Mouse (Mus musculus): ENCODE data around the gene Ptprn2. TPM values are rescaled to one million over a fixed set of nuclear protein-coding genes. Genes with fewer than 3 reads are reported as not detected.

Gene Ptprn2
- polyA plus RNA-seq, 1 experiment from 2014 or later: 0.07 TPM

- Histone ChIP-seq H3K9ac (ENCODE audit: low read length) (no peak overlapping the region), H3K4me2 (ENCODE audit: low read depth, low read length) (no peak overlapping the region), H3K4me1 (ENCODE audit: control insufficient read depth, insufficient read depth, low read length) (no peaks in the 10 kb centered on the region), H3K4me3 (ENCODE audit: low read length) (no peak overlapping the region), H3K36me3 (ENCODE audit: control insufficient read depth, insufficient read depth) (no peaks in the 10 kb centered on the region), H3K27ac (ENCODE audit: low read length) (no peak overlapping the region), H3K27me3 (ENCODE audit: control insufficient read depth, insufficient read depth, low read length) (no peaks in the 10 kb centered on the region), H3K9me3 (replicated peaks; ENCODE audit: control insufficient read depth, low read length) (no peaks in the 10 kb centered on the region)
- 85% methylated on average over 3 of the region's 3 CpGs for WGBS
- no peak for ATAC-seq (replicated peaks; ENCODE audit: extremely low read depth, insufficient read depth, low FRiP score)
Observed at GRCm38 (mm10) chr12:116823341-116823740, 337.8 kb downstream of the Ptprn2 start.

- no peaks in the 10 kb centered on the region for H3K27me3 ChIP-seq (ENCODE audit: control insufficient read depth, insufficient read depth, low read length)
- H3K9ac ChIP-seq (ENCODE audit: low read length): no peak overlapping the region
- WGBS: 50% methylated on average over 7 of the region's 7 CpGs
- H3K27ac ChIP-seq (ENCODE audit: low read length): no peak overlapping the region
- no peak overlapping the region for H3K4me3 ChIP-seq (ENCODE audit: low read length)
- no peak overlapping the region for H3K4me2 ChIP-seq (ENCODE audit: low read depth, low read length)
- H3K9me3 ChIP-seq (replicated peaks; ENCODE audit: control insufficient read depth, low read length): no peaks in the 10 kb centered on the region
- no peaks in the 10 kb centered on the region for H3K36me3 ChIP-seq (ENCODE audit: control insufficient read depth, insufficient read depth)
- H3K4me1 ChIP-seq (ENCODE audit: control insufficient read depth, insufficient read depth, low read length): no peaks in the 10 kb centered on the region
- ATAC-seq (replicated peaks; ENCODE audit: extremely low read depth, insufficient read depth, low FRiP score): no peak
Observed at GRCm38 (mm10) chr12:116827748-116828147, 342.2 kb downstream of the Ptprn2 start.

GRCm38 (mm10) chr12:116838611-116839192, 353.2 kb downstream of the Ptprn2 start:
- WGBS: 76% methylated on average over 3 of the region's 3 CpGs
- Histone ChIP-seq H3K27ac (ENCODE audit: low read length) (no peak overlapping the region), H3K9ac (ENCODE audit: low read length) (no peak overlapping the region), H3K4me2 (ENCODE audit: low read depth, low read length) (no peak overlapping the region), H3K4me1 (ENCODE audit: control insufficient read depth, insufficient read depth, low read length) (no peaks in the 10 kb centered on the region), H3K27me3 (ENCODE audit: control insufficient read depth, insufficient read depth, low read length) (no peaks in the 10 kb centered on the region), H3K9me3 (replicated peaks; ENCODE audit: control insufficient read depth, low read length) (no peaks in the 10 kb centered on the region), H3K4me3 (ENCODE audit: low read length) (no peak overlapping the region), H3K36me3 (ENCODE audit: control insufficient read depth, insufficient read depth) (no peaks in the 10 kb centered on the region)
- ATAC-seq (replicated peaks; ENCODE audit: extremely low read depth, insufficient read depth, low FRiP score): no peak

- Histone ChIP-seq H3K9me3 (replicated peaks; ENCODE audit: control insufficient read depth, low read length) (no peaks in the 10 kb centered on the region), H3K4me2 (ENCODE audit: low read depth, low read length) (no peak overlapping the region), H3K36me3 (ENCODE audit: control insufficient read depth, insufficient read depth) (no peaks in the 10 kb centered on the region), H3K27me3 (ENCODE audit: control insufficient read depth, insufficient read depth, low read length) (no peaks in the 10 kb centered on the region), H3K4me1 (ENCODE audit: control insufficient read depth, insufficient read depth, low read length) (no peaks in the 10 kb centered on the region), H3K27ac (ENCODE audit: low read length) (no peak overlapping the region), H3K4me3 (ENCODE audit: low read length) (no peak overlapping the region), H3K9ac (ENCODE audit: low read length) (no peak overlapping the region)
- WGBS: 81% methylated on average over 8 of the region's 8 CpGs
- ATAC-seq (replicated peaks; ENCODE audit: extremely low read depth, insufficient read depth, low FRiP score): no peak
Observed at GRCm38 (mm10) chr12:116842723-116843272, 357.3 kb downstream of the Ptprn2 start.

GRCm38 (mm10) chr12:116846220-116846619, 360.7 kb downstream of the Ptprn2 start:
- Histone ChIP-seq H3K36me3 (ENCODE audit: control insufficient read depth, insufficient read depth) (no peaks in the 10 kb centered on the region), H3K27me3 (ENCODE audit: control insufficient read depth, insufficient read depth, low read length) (no peaks in the 10 kb centered on the region), H3K9me3 (replicated peaks; ENCODE audit: control insufficient read depth, low read length) (no peaks in the 10 kb centered on the region), H3K4me2 (ENCODE audit: low read depth, low read length) (no peak overlapping the region), H3K27ac (ENCODE audit: low read length) (no peak overlapping the region), H3K4me3 (ENCODE audit: low read length) (no peak overlapping the region), H3K4me1 (ENCODE audit: control insufficient read depth, insufficient read depth, low read length) (no peaks in the 10 kb centered on the region), H3K9ac (ENCODE audit: low read length) (no peak overlapping the region)
- no peak for ATAC-seq (replicated peaks; ENCODE audit: extremely low read depth, insufficient read depth, low FRiP score)

GRCm38 (mm10) chr12:116847021-116847420, 361.5 kb downstream of the Ptprn2 start:
- Histone ChIP-seq H3K4me2 (ENCODE audit: low read depth, low read length) (no peak overlapping the region), H3K9ac (ENCODE audit: low read length) (no peak overlapping the region), H3K27ac (ENCODE audit: low read length) (no peak overlapping the region), H3K4me1 (ENCODE audit: control insufficient read depth, insufficient read depth, low read length) (no peaks in the 10 kb centered on the region), H3K36me3 (ENCODE audit: control insufficient read depth, insufficient read depth) (no peaks in the 10 kb centered on the region), H3K4me3 (ENCODE audit: low read length) (no peak overlapping the region), H3K9me3 (replicated peaks; ENCODE audit: control insufficient read depth, low read length) (no peaks in the 10 kb centered on the region), H3K27me3 (ENCODE audit: control insufficient read depth, insufficient read depth, low read length) (no peaks in the 10 kb centered on the region)
- WGBS: 74% methylated on average over 4 of the region's 4 CpGs
- ATAC-seq (replicated peaks; ENCODE audit: extremely low read depth, insufficient read depth, low FRiP score): no peak

GRCm38 (mm10) chr12:116856307-116856706, 370.8 kb downstream of the Ptprn2 start:
- no peak for ATAC-seq (replicated peaks; ENCODE audit: extremely low read depth, insufficient read depth, low FRiP score)
- H3K4me3 ChIP-seq (ENCODE audit: low read length): no peak overlapping the region
- no peaks in the 10 kb centered on the region for H3K36me3 ChIP-seq (ENCODE audit: control insufficient read depth, insufficient read depth)
- no peaks in the 10 kb centered on the region for H3K9me3 ChIP-seq (replicated peaks; ENCODE audit: control insufficient read depth, low read length)
- H3K27me3 ChIP-seq (ENCODE audit: control insufficient read depth, insufficient read depth, low read length): no peaks in the 10 kb centered on the region
- no peak overlapping the region for H3K27ac ChIP-seq (ENCODE audit: low read length)
- H3K4me1 ChIP-seq (ENCODE audit: control insufficient read depth, insufficient read depth, low read length): no peaks in the 10 kb centered on the region
- H3K4me2 ChIP-seq (ENCODE audit: low read depth, low read length): no peak overlapping the region
- 58% methylated on average over 7 of the region's 7 CpGs for WGBS
- no peak overlapping the region for H3K9ac ChIP-seq (ENCODE audit: low read length)

GRCm38 (mm10) chr12:116861360-116862017, 376.0 kb downstream of the Ptprn2 start:
- WGBS: 83% methylated on average over 4 of the region's 4 CpGs

GRCm38 (mm10) chr12:116863291-116863899, 377.9 kb downstream of the Ptprn2 start:
- Histone ChIP-seq H3K4me2 (ENCODE audit: low read depth, low read length) (no peak overlapping the region), H3K27ac (ENCODE audit: low read length) (no peak overlapping the region), H3K27me3 (ENCODE audit: control insufficient read depth, insufficient read depth, low read length) (no peaks in the 10 kb centered on the region), H3K9me3 (replicated peaks; ENCODE audit: control insufficient read depth, low read length) (no peaks in the 10 kb centered on the region), H3K36me3 (ENCODE audit: control insufficient read depth, insufficient read depth) (no peaks in the 10 kb centered on the region), H3K4me1 (ENCODE audit: control insufficient read depth, insufficient read depth, low read length) (no peaks in the 10 kb centered on the region), H3K4me3 (ENCODE audit: low read length) (no peak overlapping the region), H3K9ac (ENCODE audit: low read length) (no peak overlapping the region)
- no peak for ATAC-seq (replicated peaks; ENCODE audit: extremely low read depth, insufficient read depth, low FRiP score)
- WGBS: 68% methylated on average over 4 of the region's 4 CpGs

More at GRCm38 (mm10) chr12:116861360-116862017, 376.0 kb downstream of the Ptprn2 start:
- Histone ChIP-seq H3K4me2 (ENCODE audit: low read depth, low read length) (no peak overlapping the region), H3K27me3 (ENCODE audit: control insufficient read depth, insufficient read depth, low read length) (no peaks in the 10 kb centered on the region), H3K4me1 (ENCODE audit: control insufficient read depth, insufficient read depth, low read length) (no peaks in the 10 kb centered on the region), H3K4me3 (ENCODE audit: low read length) (no peak overlapping the region), H3K9ac (ENCODE audit: low read length) (no peak overlapping the region), H3K27ac (ENCODE audit: low read length) (no peak overlapping the region), H3K9me3 (replicated peaks; ENCODE audit: control insufficient read depth, low read length) (no peaks in the 10 kb centered on the region), H3K36me3 (ENCODE audit: control insufficient read depth, insufficient read depth) (no peaks in the 10 kb centered on the region)
- no peak for ATAC-seq (replicated peaks; ENCODE audit: extremely low read depth, insufficient read depth, low FRiP score)

Data from heart, embryonic 16.5 days (tissue).